Mouse (Mus musculus) liver, adult (tissue): ENCODE results near the gene Vgll4.

ENCODE experiments used
- GATA4 ChIP-seq: IDR thresholded peaks from 2 replicates; pipeline ENCODE4 v1.6.1; 2014; ENCODE audit warnings: mild to moderate bottlenecking, low read length; ENCODE audit not compliant: insufficient replicate concordance

Gene Vgll4

GRCm38 (mm10) chr6:114931212-114932115, 38.3 kb downstream of the Vgll4 start:
- TF ChIP-seq GATA4: no peak

- no peak for TF ChIP-seq GATA4
These were observed 39.1 kb downstream of the Vgll4 start for GRCm38 (mm10) chr6:114930646-114931045.

- TF ChIP-seq GATA4: no peak
These were observed 39.7 kb downstream of the Vgll4 start for GRCm38 (mm10) chr6:114930038-114930591.

GRCm38 (mm10) chr6:114929346-114929745, 40.4 kb downstream of the Vgll4 start:
- TF ChIP-seq GATA4: no peak

GRCm38 (mm10) chr6:114928462-114928861, 41.3 kb downstream of the Vgll4 start:
- TF ChIP-seq GATA4: no peak

GRCm38 (mm10) chr6:114927400-114927799, 42.4 kb downstream of the Vgll4 start:
- no peak for TF ChIP-seq GATA4

GRCm38 (mm10) chr6:114926369-114927157, 43.2 kb downstream of the Vgll4 start:
- TF ChIP-seq GATA4: no peak

- no peak for TF ChIP-seq GATA4
These were observed 44.6 kb downstream of the Vgll4 start for GRCm38 (mm10) chr6:114925196-114925595.

- TF ChIP-seq GATA4: no peak
These were observed 48.0 kb downstream of the Vgll4 start for GRCm38 (mm10) chr6:114921632-114922354.

GRCm38 (mm10) chr6:114920523-114921445, 49.0 kb downstream of the Vgll4 start:
- no peak for TF ChIP-seq GATA4

GRCm38 (mm10) chr6:114919670-114920313, 50.0 kb downstream of the Vgll4 start:
- TF ChIP-seq GATA4: no peak

- no peak for TF ChIP-seq GATA4
These were observed 50.8 kb downstream of the Vgll4 start for GRCm38 (mm10) chr6:114918994-114919393.

- TF ChIP-seq GATA4: no peak
These were observed 51.8 kb downstream of the Vgll4 start for GRCm38 (mm10) chr6:114917770-114918635.

GRCm38 (mm10) chr6:114917129-114917528, 52.7 kb downstream of the Vgll4 start:
- TF ChIP-seq GATA4: no peak
